Mouse (Mus musculus) midbrain, embryonic 10.5 days (tissue): Measurements from ENCODE around the gene Ttc7b. TPM values are rescaled to one million over a fixed set of nuclear protein-coding genes. Genes with fewer than 3 reads are reported as not detected.

ENCODE experiments used
- DNase-seq: peaks from one replicate; pipeline ENCODE4 v3.0.0-alpha.2; 2017; ENCODE audit warnings: low spot score
- H3K27ac ChIP-seq: fragments of 300-500 bp; sonication (generic); replicated peaks from 2 replicates; pipeline ENCODE4 v1.5.1; 2016; ENCODE audit warnings: mild to moderate bottlenecking
- H3K27me3 ChIP-seq: fragments of 300-500 bp; sonication (generic); 2 replicates; pipeline ENCODE4 v1.6.1; 2016; ENCODE audit warnings: low read depth, mild to moderate bottlenecking; ENCODE audit not compliant: poor library complexity, severe bottlenecking
- H3K36me3 ChIP-seq: fragments of 300-500 bp; sonication (generic); 2 replicates; pipeline ENCODE4 v1.6.1; 2016; ENCODE audit warnings: mild to moderate bottlenecking, moderate library complexity
- H3K4me1 ChIP-seq: fragments of 300-500 bp; sonication (generic); 2 replicates; pipeline ENCODE4 v1.6.1; 2016
- H3K4me3 ChIP-seq: fragments of 300-500 bp; sonication (generic); 2 replicates; pipeline ENCODE4 v1.5.1; 2016; ENCODE audit warnings: mild to moderate bottlenecking, moderate library complexity
- H3K9me3 ChIP-seq: fragments of 300-500 bp; sonication (generic); replicated peaks from 2 replicates; pipeline ENCODE4 v1.6.1; 2016; ENCODE audit warnings: mild to moderate bottlenecking
- WGBS: fragments of 180-500 bp; shearing (Covaris S2); methylation state at CpG from one replicate; pipeline ENCODE4 v1.1.7; 2016; 5-methylcytosine and 5-hydroxymethylcytosine counted together
- polyA plus RNA-seq: library from polyadenylated mRNA; unstranded; fragments of >200 nt; fragmentation: Nextera tagmentation; extraction: Ambion mirVana; gene quantifications from 2 replicates; pipeline ENCODE4 v1.2.1, GENCODE M21; 2016

The Ttc7b gene
- polyA plus RNA-seq, 1 experiment from 2014 or later = 5.2 TPM

DNA sequence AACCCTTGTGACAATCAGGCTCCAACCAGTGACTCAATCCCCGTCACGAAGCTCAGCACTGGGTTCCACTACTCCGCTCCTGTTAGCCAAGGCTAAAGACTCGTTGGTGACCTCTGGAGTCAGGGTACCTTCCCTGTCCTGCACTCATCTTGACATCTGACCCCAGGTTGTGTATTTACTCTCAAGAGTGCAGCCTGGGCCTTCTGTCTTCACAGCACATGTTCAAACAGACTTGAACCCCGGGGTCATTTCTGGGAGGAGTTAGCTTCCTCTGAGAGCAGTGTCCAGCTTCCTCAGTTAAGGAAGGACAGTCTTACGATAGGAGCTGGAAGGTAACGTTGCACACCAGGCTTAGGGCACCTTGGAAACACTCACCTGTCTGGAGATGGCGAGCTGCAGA, 144.8 kb downstream of the Ttc7b start:
- Histone ChIP-seq H3K4me3 (no peak overlapping the region), H3K36me3 (peaks cover 52% of the 10 kb centered on the region), H3K27me3 (no peaks in the 10 kb centered on the region), H3K4me1 (peaks cover 4% of the 10 kb centered on the region; the same call in 1 of the 2 replicates), H3K27ac (no peak overlapping the region), H3K9me3 (no peaks in the 10 kb centered on the region)
- no peak for DNase-seq
- 84% methylated on average over 8 of the region's 8 CpGs for WGBS

DNA sequence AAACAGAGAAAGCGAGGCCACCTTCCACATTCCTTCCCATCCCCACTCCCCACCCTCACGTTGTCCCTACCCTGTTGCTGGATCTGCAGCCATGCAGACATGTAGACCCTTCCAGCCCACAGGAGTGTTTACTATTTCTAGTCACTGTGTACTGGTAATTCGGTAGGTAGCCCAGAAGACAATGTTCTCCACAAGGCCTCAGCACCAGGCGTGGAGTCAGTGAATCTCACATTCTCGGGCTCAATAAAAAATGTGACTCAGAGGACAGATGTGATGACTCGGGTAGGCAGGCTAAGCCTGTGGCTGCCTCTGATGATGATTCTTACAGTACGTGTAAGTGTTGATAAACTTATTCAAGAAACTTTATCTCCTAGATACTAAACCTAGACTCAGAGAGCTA, 147.8 kb downstream of the Ttc7b start:
- DNase-seq = no peak
- peaks cover 2% of the 10 kb centered on the region; the same call in 1 of the 2 replicates for H3K4me1 ChIP-seq
- no peaks in the 10 kb centered on the region for H3K27me3 ChIP-seq
- WGBS = 85% methylated on average over 7 of the region's 7 CpGs
- H3K36me3 ChIP-seq = peaks cover 70% of the 10 kb centered on the region
- H3K9me3 ChIP-seq = no peaks in the 10 kb centered on the region
- no peak overlapping the region for H3K4me3 ChIP-seq
- no peak overlapping the region for H3K27ac ChIP-seq

DNA sequence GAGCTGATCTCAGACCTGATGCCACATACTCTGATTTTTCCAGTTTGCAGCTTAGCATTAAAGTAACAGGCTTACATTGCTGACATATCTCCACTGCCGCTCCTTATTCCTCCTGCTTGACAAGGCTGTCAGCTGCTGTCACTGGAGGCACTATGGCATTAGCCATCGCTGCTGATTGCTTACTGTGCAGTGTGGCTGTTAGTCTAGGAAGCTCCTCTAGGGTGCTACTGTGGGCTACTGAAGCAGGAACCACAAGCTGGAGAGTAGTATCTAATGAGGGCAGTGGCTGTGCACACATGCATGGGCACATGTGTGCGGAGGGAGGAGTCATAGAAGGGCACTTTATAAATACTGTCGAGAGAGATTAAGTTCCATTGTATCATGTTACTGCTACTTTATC, 148.6 kb downstream of the Ttc7b start:
- 93% methylated on average over 4 of the region's 4 CpGs for WGBS
- no peaks in the 10 kb centered on the region for H3K9me3 ChIP-seq
- H3K4me1 ChIP-seq = no peaks in the 10 kb centered on the region
- no peaks in the 10 kb centered on the region for H3K27me3 ChIP-seq
- H3K27ac ChIP-seq = no peak overlapping the region
- H3K4me3 ChIP-seq = no peak overlapping the region
- DNase-seq = no peak
- H3K36me3 ChIP-seq = peaks cover 70% of the 10 kb centered on the region

DNA sequence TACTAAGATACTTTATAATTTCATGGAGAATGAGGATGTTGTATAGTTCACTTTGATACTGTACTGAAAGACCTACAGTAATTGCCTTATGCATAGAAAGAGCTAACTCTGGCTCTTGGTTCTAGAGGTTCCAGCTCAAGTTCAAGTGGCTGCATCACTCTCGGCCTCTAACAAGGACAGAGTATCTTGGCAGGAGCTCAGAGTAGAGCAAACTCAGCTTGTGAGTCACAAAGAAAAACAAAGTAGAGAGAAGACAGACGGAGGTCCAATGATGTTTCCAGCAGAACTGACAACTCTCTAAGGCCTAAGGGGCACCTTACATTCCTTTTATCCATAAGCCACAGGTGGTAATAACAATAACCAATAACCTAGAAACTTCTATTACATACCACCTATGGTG, 150.8 kb downstream of the Ttc7b start:
- DNase-seq = no peak
- H3K27ac ChIP-seq = no peak overlapping the region
- 90% methylated on average over 2 of the region's 2 CpGs for WGBS

DNA sequence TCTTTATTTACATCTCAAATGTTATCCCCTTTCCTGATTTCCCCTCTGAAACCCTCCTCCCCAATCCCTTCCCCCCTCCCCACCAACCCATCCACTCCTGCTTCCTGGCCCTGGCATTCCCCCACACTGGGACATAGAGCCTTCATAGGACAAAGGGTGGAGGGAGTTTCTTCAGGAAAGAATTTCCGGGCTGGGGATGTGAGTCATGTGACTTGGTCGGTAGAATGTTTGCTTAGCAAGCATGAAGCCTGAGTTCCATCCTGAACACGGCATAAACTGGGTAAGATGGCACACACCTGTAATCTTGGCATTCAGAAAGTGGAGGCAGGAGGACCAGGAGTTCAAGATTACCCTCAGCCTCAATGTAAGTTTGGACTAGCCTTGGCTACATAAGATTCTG, 151.4 kb downstream of the Ttc7b start:
- no peaks in the 10 kb centered on the region for H3K9me3 ChIP-seq
- DNase-seq = no peak
- 66% methylated on average over 3 of the region's 3 CpGs for WGBS

More for the DNA sequence above, 150.8 kb downstream of the Ttc7b start:
- no peaks in the 10 kb centered on the region for H3K27me3 ChIP-seq
- H3K4me3 ChIP-seq = no peak overlapping the region
- peaks cover 76% of the 10 kb centered on the region for H3K36me3 ChIP-seq
- no peaks in the 10 kb centered on the region for H3K4me1 ChIP-seq
- H3K9me3 ChIP-seq = no peaks in the 10 kb centered on the region

DNA sequence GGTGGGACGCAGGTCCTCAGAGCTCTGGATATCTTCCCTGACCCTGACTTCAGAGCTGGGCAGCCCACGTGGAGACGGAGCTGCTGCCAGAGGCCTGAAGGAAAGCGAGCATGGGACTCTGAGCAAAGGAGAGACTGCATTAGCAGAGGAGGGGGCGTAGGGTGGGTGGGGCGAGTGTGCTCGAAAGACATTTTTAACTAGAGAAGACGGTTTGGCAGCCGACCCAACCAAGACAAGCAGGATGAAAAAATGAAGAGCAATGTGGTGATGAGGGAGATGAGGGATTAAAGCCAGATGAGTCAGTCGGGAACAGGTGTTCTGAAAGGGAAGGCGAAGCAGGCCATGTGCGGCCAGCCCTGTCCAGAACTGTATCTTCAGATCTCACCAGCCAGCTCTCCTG, 159.3 kb downstream of the Ttc7b start:
- DNase-seq = no peak
- Histone ChIP-seq H3K27ac (no peak overlapping the region), H3K4me1 (no peaks in the 10 kb centered on the region), H3K27me3 (no peaks in the 10 kb centered on the region), H3K9me3 (no peaks in the 10 kb centered on the region), H3K36me3 (peaks cover 57% of the 10 kb centered on the region), H3K4me3 (no peak overlapping the region)
- WGBS = 90% methylated on average over 12 of the region's 12 CpGs

More for the DNA sequence above, 151.4 kb downstream of the Ttc7b start:
- no peaks in the 10 kb centered on the region for H3K4me1 ChIP-seq
- H3K4me3 ChIP-seq = no peak overlapping the region
- no peaks in the 10 kb centered on the region for H3K27me3 ChIP-seq
- H3K36me3 ChIP-seq = peaks cover 70% of the 10 kb centered on the region
- no peak overlapping the region for H3K27ac ChIP-seq

DNA sequence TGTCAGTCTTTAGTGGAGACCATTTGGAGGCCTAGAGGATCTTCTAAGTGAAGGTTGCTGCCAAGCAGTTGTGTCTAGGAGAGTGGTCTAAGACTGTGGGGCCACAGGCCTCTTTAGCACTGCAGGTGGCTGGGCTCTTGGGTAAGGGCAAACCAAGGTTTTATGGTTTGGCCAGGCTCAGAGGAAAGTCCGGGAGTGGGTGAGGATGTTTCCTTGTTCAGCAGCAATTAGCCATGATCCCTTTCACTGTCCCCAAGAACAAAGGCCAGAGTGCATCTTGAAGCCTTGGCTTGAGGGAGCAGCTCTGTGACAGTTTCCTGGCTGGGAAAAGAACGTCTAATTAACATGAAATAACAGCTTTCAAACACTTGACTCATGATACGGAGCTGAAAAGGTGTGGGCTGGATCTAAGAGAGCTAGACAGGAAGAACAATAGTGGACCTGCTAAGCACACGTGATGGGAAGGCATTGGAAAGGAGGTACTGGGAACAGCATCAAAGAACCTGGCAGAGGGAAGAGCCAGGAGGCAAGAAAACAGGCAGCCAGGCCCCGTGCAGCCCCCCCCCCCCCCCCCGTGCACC, 162.5 kb downstream of the Ttc7b start:
- Histone ChIP-seq H3K4me3 (no peak overlapping the region), H3K27ac (no peak overlapping the region), H3K4me1 (no peaks in the 10 kb centered on the region), H3K27me3 (no peaks in the 10 kb centered on the region), H3K9me3 (no peaks in the 10 kb centered on the region), H3K36me3 (peaks cover 35% of the 10 kb centered on the region)
- 79% methylated on average over 6 of the region's 6 CpGs for WGBS
- no peak for DNase-seq

DNA sequence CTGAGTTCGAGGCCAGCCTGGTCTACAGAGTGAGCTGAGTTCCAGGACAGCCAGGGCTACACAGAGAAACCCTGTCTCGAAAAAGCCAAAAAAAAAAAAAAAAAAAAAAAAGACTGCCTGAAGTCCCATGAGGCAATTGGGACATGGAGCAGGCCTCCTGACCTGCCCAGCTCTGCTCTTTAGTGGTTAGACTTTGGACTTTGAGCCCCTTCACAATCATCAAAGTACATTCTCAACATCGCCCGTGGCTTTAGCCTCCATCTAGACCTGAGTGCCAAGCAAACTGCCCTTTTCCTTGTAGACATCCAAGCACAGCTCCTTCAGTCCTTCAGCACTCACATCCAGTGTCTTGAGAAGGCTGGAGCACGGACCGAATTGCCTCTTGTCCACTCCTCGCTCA, 164.2 kb downstream of the Ttc7b start:
- Histone ChIP-seq H3K4me3 (no peak overlapping the region), H3K27ac (no peak overlapping the region), H3K36me3 (peaks cover 38% of the 10 kb centered on the region), H3K4me1 (no peaks in the 10 kb centered on the region), H3K27me3 (no peaks in the 10 kb centered on the region), H3K9me3 (no peaks in the 10 kb centered on the region)
- 91% methylated on average over 7 of the region's 7 CpGs for WGBS
- DNase-seq = no peak

DNA sequence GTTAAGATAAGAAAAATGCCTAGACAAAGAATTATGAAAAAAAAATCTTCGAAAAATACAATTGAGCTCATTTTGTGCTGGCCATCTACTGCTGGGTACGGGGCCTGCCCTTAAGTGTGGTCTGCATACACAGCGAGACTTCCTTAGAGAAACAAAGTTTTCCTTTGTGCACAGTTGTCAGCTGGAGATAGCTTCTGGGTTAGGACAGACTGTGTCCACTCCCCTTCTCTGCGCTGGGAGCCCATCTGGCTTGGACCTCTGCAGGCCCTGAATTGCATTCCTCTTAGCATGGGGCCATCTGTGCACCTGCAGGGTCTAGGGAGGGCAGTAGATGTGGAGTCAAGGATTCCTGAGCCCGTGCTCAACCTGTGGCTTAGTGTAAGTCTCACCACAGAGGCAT, 165.1 kb downstream of the Ttc7b start:
- H3K36me3 ChIP-seq = peaks cover 41% of the 10 kb centered on the region
- H3K4me1 ChIP-seq = no peaks in the 10 kb centered on the region
- no peaks in the 10 kb centered on the region for H3K9me3 ChIP-seq
- H3K4me3 ChIP-seq = no peak overlapping the region
- no peak for DNase-seq
- H3K27ac ChIP-seq = no peak overlapping the region
- no peaks in the 10 kb centered on the region for H3K27me3 ChIP-seq
- 86% methylated on average over 5 of the region's 5 CpGs for WGBS

DNA sequence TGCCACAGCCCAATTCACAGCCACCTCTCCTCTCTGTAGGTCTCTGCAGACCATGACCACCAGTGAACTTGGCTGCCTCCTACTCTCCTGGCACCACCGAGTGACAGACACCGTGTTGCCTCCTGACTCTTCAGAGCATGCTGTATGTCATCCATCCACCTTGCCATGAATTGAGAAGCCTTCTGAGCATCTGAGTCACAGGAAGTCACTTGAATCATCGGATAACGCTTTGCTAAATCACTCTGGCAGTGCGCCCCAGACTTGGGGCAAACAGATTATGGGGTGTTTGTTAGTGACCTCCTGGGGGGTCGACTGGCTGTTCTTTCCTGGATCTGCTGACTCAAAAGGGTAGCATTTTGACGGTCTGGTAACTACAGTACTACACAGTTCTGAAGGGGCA, 166.7 kb downstream of the Ttc7b start:
- no peaks in the 10 kb centered on the region for H3K9me3 ChIP-seq

DNA sequence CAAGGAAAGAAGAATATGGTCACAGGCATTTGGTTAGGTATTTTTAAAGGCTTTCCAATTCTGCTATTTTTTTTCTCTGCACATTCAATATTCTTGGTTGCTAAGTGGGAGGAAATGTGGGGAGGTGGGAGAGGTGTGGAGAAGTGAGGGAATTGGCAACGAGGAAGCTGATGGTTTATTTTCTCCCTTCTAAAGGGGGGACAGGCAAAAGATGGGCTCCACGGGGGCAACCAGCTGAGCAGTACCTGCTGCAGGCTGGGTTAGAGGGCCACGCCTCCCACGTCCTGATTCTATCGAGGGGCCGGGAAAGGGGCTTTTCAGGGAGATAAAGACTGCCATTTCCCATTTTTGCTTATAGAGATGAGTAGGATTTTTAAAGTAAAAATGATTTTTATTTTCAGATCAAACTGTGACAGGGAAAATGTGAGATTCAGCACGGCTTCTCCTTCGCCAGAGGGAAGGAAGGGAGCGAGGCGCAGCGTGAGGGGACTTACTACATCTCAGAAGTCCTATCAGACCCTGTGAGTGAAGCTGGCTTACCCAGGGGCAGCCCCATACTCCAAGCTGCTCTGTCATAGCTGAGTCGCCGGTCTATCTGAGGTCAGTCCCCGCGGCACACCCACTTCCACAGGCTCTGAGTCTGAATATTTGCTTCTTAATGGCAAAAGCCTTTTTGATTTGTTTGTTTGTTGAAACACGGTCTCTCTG, 167.4 kb downstream of the Ttc7b start:
- Histone ChIP-seq H3K4me3 (no peak overlapping the region), H3K27ac (no peak overlapping the region), H3K4me1 (no peaks in the 10 kb centered on the region), H3K27me3 (no peaks in the 10 kb centered on the region), H3K9me3 (no peaks in the 10 kb centered on the region), H3K36me3 (peaks cover 39% of the 10 kb centered on the region)
- WGBS = 87% methylated on average over 16 of the region's 16 CpGs
- DNase-seq = no peak

More for the DNA sequence above, 166.7 kb downstream of the Ttc7b start:
- Histone ChIP-seq H3K4me1 (no peaks in the 10 kb centered on the region), H3K27ac (no peak overlapping the region), H3K4me3 (no peak overlapping the region), H3K36me3 (peaks cover 42% of the 10 kb centered on the region), H3K27me3 (no peaks in the 10 kb centered on the region)
- WGBS = 85% methylated on average over 7 of the region's 7 CpGs
- no peak for DNase-seq

DNA sequence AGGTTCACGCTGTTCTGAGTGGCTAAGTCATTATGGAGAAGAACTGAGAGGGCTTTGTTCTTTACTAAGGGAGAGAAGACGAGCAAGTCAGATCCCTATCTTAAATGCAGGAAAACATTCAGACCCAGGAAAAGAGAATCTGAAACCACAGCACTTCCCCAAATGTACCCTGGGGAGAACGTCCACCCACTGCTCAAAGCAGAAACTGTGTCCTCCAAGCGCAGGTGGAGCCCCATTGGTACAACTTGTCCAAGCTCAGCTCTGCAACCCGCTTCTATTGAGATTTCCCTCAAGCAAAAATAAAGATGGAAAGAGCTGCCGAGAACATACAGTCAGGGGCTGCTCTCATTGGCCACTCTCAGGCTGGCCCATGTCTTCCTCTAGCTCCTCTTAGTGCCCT, 168.5 kb downstream of the Ttc7b start:
- DNase-seq = no peak
- Histone ChIP-seq H3K27me3 (no peaks in the 10 kb centered on the region), H3K9me3 (no peaks in the 10 kb centered on the region), H3K36me3 (peaks cover 31% of the 10 kb centered on the region), H3K4me3 (no peak overlapping the region), H3K4me1 (no peaks in the 10 kb centered on the region), H3K27ac (no peak overlapping the region)
- WGBS = 84% methylated on average over 6 of the region's 6 CpGs

DNA sequence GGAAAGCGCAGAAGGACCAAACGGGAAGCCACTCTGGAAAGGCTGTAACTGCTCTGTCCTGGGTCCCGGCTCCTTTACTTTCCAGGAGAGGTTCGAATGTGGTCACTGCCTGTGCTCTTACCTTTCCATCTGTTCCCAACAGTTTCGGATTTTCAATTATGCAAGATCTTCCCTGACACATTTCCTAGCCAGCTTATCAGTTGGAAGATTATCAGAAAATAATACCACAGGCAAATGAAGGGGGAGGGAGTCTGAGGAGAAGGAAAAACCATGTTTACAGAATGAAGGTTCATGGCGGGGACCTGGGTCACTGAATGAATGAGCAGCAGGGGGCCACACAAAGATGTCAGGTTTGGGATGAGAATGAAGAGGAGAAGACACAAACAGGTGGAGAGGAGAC, 177.1 kb downstream of the Ttc7b start:
- Histone ChIP-seq H3K27me3 (no peaks in the 10 kb centered on the region), H3K9me3 (no peaks in the 10 kb centered on the region), H3K27ac (no peak overlapping the region), H3K36me3 (peaks cover 23% of the 10 kb centered on the region), H3K4me3 (no peak overlapping the region), H3K4me1 (peaks cover 44% of the 10 kb centered on the region)
- 67% methylated on average over 6 of the region's 6 CpGs for WGBS
- DNase-seq = no peak
